Mouse (Mus musculus): ENCODE measurements around the gene Sdr9c7.
"Not testable (repeated sequence)": the region's sequence is repeated elsewhere in the genome, so short reads cannot be mapped to it uniquely, and the experiment has no call there.

Sdr9c7 gene

DNA sequence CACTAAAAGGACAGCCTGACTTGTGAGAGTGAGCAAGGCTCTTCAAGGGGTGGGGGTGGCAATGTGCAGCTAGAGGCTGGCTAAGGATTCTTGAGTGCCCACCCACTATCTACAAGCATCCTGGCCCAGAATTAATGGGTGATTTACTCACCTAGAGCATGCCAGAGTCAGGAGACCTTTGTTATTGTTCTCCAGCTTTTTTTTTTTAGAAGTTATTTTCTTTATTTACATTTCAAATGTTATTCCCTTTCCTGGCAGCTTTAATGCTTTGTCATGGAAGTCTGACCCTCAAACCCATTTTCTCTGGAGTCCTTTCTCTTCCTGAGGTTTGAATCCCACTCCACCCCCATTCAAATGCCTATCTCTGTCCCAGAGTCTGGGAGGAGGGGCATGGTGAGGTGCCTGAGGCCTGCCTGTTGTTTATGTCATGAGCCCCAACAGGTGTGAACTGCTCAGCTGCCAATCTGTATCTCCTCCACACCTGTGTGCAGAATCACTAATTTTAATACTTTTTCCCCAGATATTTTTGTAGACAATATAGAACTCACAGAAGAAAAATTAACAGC lies 9.2 kb downstream of the Sdr9c7 start:
- DNase-seq (ENCODE audit: low read depth), result no peak

DNA sequence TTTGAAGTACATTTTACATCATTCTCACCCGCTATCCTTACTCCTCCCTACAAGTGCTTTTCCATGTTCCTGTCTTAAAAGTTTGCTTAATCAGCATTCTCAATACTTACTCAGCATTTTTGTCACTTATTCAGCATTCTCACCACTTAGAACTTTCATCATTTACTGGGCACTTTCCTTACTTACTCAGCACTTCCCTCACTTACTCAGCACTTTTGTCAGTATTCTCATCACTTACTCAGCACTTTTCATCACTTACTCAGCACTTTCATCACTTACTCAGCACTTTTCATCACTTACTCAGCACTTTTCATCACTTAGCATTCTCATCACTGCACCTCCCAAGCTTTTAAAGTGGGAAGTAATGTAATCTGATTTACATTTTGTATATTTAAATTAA lies 17.3 kb downstream of the Sdr9c7 start:
- DNase-seq (ENCODE audit: low read depth), result no peak

DNA sequence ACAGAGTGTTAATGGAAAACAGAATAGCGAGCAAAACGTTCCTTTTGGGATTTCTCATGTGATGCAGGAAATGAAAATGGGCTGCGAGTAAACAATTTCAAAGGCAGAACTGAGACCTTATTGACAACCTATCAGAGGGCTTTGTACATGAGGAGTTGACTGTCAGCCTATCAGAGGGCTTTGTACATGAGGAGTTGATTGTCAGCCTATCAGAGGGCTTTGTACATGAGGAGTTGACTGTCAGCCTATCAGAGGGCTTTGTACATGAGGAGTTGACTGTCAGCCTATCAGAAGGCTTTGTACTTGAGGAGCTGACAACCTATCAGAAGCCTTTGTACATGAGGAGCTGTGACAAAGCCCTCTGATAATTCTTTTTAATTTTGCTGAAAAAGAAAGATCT lies 18.9 kb downstream of the Sdr9c7 start:
- DNase-seq (ENCODE audit: low read depth), result not testable (repeated sequence)

DNA sequence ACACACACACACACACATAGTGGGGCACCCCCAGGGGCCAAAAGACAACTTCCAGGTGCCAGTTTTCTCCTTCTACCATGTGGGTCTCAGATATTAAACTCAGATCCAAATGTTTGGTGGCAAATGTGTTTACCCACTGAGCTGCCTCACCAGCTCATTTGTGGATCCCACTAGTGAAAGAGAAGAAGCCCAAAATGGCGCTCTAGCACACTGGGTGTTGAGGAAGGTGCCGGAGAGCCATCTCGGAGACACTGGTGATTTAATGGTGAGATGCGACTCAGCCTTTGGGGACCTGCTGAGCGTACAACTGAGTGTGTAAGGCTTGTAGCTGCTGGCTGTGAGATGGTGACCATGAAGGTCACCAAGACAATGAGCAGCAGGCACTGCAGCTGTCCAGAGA lies 19.3 kb downstream of the Sdr9c7 start:
- no peak for DNase-seq (ENCODE audit: low read depth)

DNA sequence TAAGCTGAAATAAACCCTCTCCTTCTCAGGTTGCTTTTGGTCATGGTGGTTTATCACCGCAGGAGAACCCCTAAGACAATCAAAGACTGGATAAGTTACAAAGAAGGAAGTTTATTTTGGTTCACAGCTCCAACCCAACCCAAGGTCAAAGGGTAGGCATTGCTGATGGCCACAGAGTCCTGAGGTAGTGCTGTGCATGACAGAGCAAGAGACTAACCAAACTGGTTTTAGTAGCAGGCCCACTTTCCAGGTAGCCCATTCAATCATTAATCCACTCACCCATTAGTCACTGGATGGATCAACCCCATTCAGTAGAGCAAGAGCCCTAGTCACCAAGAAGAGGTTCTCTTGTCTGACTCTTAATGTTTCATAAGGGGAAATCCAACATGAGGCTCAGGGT lies 23.9 kb downstream of the Sdr9c7 start:
- no peak for DNase-seq (ENCODE audit: low read depth)

DNA sequence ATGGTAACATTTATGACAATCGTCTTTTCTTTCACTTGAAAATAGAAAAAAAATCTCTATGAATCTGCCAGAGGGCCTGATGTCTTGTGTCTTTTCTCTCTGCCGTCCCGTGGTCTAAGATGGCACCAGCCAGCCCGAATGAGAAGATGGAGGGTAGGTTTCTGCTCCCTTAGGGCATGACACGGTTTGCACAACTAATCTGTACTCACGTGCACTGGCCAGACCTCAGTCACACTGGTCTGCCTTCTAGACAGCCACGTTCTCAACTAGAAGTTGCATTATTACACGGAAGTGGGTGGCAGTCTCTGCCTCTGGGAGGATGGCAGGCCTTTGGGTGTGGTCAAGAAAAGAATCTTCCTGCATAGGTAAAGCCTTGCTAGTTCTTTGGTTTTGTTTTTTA lies 24.7 kb downstream of the Sdr9c7 start:
- DNase-seq (ENCODE audit: low read depth), result no peak

DNA sequence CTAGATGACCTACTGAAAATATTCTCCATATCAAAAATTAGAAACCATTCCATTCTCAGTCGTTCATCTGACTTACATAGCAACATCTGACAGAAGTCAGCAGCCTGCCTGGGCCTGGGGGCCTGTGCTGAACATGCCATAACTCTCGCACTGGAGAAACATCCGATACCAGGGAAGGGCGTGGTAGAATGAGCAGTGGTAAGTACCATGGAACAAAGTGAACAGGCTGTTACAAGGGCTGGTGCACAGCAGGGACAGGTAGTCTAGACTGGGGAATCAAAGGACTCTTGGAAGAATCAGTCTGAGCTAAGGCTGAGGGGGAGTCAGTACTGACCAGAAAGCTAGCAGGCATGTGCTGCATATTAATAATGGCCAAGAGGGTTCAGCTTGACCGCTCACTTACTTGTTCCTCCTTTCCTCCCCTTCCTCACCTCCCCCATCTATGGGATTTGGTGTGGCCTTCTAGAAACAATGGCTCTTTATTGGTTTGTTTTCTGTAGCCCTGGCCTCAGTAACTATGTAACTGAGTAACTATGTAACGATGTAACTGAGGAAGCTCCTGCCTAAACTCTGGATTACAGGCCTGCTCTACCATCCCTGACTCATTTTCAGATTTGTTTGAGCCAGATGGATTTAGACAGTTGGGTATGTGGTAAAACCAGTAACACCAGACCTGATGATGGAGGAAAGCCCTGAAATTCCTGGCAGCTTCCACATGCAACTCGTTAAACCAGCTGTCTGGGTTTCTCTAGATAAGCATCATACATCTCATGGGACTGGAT lies 26.5 kb downstream of the Sdr9c7 start:
- no peak for DNase-seq (ENCODE audit: low read depth)

DNA sequence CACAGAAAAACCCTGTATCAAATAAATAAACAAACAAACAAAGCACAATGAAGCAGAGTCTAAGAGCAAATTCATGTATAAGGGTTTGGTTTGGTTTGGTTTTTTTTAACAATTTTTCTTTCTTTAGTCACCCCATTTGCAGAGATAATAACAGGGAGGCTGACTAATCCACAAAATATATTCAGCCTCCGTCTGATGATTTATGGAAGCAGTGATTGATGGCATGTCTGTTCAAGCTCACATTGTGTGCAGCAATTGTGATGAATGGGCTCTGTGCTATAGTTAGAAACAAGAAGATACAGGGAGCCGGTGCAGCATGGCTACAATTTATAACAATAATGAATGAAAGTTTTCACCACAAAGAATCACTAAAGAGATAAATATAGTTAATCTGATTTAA lies 29.4 kb downstream of the Sdr9c7 start:
- no peak for DNase-seq (ENCODE audit: low read depth)

DNA sequence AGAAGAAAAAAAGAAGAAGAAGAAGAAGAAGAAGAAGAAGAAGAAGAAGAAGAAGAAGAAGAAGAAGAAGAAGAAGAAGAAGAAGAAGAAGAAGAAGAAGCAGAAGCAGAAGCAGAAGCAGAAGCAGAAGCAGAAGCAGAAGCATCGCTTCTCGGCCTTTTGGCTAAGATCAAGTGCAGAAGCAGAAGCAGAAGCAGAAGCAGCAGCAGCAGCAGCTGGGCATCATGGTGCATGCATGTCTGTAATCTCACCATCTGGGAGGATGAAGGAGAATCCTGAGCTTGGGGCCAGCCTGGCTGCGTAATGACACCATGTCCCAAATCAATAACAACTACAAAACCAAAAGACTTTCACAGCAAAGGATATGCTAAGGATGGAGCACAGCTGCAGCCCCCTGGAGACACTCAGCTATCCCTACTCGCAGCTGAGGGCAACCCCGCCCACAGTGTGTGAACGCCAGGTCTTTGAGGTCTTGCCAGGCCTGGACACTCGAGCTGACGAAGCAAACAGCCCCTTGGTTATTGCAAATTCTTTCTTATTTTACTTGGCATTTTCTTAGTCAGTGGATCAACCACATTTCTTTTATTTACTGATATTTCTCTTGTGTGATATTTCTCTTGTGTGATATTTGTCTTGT lies 34.1 kb downstream of the Sdr9c7 start:
- no peak for DNase-seq (ENCODE audit: low read depth)

DNA sequence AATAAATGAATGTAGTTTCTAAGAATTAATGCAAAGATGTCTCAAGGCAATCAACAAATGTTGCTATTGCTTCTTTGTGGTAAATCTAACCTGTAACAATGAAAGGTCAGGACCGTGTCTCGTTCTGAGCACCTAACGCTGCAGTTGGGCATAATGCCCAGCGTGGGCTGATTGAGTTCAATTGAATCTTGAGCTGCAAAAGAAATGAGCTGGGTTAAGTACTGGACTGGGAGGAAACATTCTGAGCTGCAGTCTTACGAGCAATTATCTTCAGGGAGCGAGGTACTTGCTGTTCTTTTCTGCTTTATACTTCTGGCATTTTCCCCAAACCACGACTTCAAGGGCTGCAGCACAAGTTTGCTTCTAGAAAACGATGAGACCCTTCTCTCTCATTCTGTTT lies 38.0 kb downstream of the Sdr9c7 start:
- DNase-seq (ENCODE audit: low read depth), result no peak

DNA sequence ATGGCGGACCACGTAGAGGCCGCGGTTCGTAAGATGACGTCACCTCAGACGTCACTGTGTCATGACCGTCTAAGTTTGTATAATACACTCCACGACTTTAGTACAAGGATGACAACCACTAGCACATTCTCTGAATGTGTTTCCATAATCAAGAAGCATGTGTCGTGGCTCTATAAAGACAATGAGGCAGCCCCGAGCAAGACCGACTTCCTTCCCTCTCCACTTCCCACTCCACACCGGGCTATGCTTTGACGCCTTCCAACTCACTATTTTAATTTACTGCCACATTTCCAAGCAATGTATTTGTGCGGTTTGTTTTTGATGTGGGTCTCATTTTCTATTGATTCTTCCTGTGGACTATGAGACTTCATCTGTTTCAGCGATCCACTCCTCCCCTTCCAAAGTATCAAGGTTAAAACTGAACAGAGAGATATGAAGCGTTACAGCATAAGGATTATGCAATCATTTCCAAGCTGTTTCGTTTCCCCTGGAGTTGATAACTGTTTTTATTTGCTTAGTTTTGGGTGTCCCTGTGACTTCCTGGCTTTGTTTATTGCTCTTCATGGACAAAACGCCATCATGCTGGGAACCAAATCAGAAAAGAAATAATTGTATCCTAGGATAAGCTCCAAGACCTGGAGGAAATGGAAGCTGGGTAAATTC lies 38.6 kb downstream of the Sdr9c7 start:
- no peak for DNase-seq (ENCODE audit: low read depth)

DNA sequence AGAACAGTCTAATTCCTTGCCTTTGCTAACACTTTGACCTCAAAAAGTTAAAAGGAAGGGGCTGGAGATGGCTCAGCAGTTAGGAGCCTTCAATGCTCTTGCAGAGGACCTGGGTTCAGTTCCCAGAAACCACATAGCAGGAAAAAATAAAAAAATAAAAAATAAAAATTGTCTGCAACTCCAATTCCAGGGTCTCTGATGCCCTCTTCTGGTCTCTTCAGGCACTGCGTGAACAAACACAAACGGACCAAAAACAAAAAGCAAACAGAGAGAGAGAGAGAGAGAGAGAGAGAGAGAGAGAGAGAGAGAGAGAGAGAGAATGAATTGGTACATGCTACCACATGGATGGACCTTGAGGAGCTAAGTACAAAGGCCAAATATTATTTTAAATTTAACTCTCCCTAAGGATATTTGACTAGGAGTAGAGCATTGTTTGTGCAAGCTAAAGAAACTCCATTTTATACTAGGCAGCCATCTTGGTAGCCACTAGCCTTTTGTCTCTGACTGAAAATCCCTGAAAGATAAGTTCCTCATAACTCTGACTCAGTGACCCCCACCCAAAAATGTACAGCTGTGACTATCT lies 39.2 kb downstream of the Sdr9c7 start:
- DNase-seq (ENCODE audit: low read depth), result peak; percentile 23

DNA sequence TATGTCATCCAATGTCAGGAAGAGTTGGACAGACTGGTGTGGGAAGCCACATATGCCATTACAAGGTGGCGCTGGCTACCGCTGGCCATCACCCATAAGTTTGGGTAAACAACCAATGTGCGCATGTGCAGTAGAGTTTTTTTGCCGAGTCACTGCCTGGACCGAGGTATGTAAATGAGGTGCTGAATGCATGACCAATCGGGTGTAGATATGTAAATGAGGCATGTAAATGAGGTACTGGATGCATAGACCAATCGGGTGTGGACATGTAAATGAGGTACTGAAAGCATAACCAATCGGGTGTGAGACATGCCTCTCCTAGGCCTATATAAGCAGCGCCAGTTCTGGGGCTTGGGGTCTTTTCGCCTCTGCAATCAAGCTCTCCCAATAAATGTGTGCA lies 41.3 kb downstream of the Sdr9c7 start:
- not testable (repeated sequence) for DNase-seq (ENCODE audit: low read depth)

DNA sequence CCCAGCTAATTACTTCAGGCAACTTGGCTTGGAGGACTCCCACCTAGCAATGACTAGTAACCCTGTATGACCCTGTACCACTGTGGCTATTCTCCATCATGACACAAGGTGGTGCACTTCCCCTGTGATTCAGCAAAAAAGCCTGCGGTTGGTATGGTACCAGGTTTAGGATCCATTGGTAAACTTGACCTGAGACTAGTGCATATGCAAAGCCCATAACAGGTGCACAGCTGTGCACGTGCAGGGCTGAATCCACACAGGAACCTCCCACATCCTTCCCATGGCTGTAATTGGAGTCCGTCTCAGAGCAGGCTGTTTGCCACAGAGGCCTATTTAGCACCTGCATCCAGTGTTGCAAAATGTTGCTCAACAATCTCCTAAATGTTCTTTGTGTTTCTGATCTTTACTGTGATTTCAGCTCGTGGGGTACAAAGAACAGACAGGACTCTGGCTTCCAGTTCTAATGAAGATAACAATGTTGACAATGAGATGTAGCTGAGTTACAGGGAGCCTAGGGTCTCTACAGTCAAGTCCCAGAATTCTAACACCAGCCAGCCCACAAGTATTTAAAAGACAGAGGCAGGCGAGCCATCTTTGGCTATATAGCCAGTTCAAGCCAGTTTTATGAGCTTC lies 47.2 kb downstream of the Sdr9c7 start:
- DNase-seq (ENCODE audit: low read depth), result peak; percentile 39

DNA sequence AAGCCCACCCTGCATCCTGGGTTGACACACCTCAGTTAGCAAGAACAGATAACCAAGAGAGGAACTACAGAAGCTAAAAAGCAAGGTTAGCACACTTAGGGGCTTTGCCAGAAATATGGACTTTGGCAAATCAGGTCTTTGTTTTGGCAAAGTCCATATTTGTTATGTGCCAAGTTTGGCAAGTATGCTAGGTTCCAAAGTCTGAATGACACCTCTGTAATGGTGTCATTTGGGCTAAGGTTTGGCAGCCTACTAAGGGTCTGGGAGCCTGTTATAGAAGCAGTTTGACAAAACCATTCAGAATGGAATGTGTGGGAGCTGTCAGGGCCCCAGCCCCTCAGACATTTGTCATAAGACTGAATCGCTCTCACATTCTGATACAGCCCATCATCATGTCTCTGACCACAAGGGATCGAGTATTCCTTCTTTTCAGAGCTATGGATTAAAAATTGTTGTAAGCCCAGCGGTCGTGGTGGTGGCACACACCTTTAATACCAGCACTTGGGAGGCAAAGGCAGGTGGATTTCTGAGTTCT lies 51.3 kb downstream of the Sdr9c7 start:
- DNase-seq (ENCODE audit: low read depth), result no peak

DNA sequence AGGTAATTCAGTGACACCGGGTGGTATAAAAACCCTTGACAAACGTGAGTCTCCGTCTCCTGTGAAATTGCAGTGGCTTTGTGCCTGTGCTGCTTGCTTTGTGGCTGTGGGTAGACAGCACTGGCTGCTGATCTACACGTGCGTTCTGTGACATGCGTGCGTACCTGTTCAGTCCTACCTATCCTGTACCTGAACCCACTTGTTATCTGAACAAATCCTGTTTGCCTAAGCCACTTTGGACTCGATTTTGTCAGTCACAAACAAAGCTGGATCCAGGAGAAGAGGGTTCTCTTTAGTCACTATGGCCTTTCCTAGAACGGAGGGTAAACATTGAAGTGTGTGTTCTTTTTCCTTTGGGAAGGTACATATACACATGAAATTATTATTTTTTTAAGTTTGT lies 53.1 kb downstream of the Sdr9c7 start:
- no peak for DNase-seq (ENCODE audit: low read depth)

DNA sequence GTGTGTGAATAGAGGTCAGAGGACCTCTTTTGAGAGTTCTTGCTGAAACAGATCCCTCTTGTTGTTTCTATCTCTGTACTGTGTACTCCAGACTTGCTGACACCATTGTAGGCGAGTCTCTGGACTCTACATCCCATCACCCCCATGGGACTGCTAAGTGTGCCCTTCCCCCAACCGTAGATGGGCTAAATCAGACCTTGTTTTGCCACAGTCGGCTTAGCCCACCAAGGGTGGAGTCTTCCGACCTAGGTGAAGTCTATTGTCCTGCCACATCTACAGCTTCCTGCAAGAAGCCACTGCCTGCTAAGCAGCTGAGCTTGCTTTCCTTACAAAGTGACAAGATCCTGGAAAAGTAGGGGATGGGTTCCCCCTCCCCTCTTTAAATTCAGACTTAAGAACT lies 53.5 kb downstream of the Sdr9c7 start:
- DNase-seq (ENCODE audit: low read depth), result no peak

DNA sequence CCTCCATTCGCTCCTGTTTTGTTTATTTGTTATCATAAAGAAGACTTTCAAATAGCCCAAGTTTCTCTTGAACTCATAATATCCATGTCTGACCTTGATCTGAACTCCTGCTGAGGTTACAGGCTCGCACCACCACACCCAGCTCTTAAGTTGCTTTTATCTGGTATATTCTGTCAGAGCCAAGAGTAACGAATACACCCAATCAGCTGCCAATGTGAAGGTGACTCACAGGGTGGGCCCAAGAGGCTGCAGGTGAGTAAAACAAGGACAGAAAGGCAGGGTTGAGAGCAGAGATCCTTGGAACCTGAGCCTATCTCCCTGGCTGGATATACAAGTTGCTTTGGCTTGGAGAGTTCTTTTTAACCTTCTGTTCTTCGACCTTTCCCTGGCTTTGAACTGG lies 56.7 kb downstream of the Sdr9c7 start:
- DNase-seq (ENCODE audit: low read depth), result no peak

DNA sequence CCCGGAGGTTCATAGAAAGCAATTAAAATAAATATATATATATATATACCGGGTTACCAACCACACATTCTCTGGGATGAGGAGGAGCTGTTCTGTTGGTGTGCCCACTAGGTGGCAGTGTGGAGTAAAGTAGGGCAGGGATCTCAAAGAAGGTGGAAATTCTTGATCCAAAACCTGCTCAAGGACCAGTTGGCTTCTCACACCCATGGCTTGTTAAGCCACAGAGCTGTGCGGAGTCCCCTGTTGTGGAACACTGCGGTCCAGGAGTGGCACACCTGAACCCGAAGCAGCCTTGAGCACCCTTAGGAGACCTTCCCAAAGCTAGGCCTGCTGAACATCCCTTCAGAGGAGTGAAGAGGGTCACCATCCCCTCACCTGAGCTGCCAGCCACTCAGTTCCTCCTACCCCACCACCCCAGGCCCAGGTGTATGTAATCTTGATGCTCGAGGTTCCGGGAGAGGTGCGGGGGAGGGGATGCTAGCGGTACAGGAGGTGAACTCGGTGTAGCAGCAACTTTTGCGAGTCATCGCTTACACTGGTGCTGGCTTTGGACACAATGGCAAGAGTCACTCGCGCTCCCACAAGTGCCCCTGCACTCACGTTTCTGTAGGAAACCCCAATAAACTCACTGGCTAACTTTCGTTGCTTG lies 58.0 kb downstream of the Sdr9c7 start:
- DNase-seq (ENCODE audit: low read depth), result peak; percentile 38

DNA sequence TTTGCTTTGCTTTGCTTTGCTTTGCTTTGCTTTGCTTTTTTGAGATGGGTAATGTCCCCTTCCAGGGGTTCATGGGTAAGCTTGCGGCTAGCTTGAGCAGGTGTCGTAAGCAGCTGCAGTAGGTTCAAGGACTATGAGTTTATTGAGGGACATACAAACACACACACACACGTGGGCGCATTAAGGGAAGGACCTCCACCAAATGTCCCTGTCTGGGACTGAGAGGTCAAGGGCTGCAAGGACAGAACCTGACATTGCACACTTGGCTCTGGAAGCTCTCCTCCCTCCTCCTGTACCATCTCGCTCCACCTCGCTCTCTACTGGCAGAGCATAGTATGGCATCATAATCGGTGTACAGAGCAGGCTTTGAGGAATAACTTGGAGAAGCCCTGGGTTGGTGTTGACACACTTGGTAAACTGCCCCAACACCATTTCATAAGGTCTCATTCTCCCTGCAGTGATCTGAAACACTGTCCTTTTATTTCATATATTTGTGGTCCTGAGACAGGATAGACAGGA lies 60.9 kb downstream of the Sdr9c7 start:
- no peak for DNase-seq (ENCODE audit: low read depth)

Measured in c-Kit-positive CD71-positive TER-119-negative erythroid progenitor cells, embryonic 14.5 days (primary cell).